In genomic region chr6:100289058-100289457, GRCm38 (mm10) we compare ENCODE assay signal across 18 mouse cellular contexts. TPM values are rescaled to one million over a fixed set of nuclear protein-coding genes. Genes with fewer than 3 reads are reported as not detected.
DNase-seq lines count a peak whose midpoint lies in the region; ATAC-seq and TF ChIP-seq lines count a peak whose summit lies in the region.
"Had no signal": no experiment of that assay in that cellular context is flagged by ENCODE, and none has a peak within 500 bp of the region (broad histone marks: within the 10 kb centered on the region; RNA-seq: fewer than 3 reads in every experiment).

No protein-coding gene starts in this region.

- DNase-seq in heart, adult 11 months = peak; percentile 87
- no peak for DNase-seq in heart, postnatal 25 days (ENCODE audit: low spot score)
- DNase-seq in liver = peak; percentile 22
- no peak for DNase-seq in liver, embryonic 11.5 days (ENCODE audit: low spot score)
- peak; percentile 21 for DNase-seq in stomach, postnatal 0 days (ENCODE audit: low spot score)
- no peak for DNase-seq in layer of hippocampus, postnatal 14 days (ENCODE audit: low spot score in 2 of 2)
- no peak for DNase-seq in spleen, postnatal 10 days (ENCODE audit: low spot score in 2 of 2)
- DNase-seq: adrenal gland, postnatal 25 days; layer of hippocampus, postnatal 36 days; lung, postnatal 36 days; right cerebral cortex, postnatal 25 days; thymus, adult 2 months had no signal

- H3K9me3 ChIP-seq in liver, embryonic 11.5 days (ENCODE audit: control insufficient read depth, low read length) = no peaks in the 10 kb centered on the region
- H3K9me3 ChIP-seq in liver, embryonic 12.5 days (replicated peaks) = no peaks in the 10 kb centered on the region
- H3K9me3 ChIP-seq in stomach, postnatal 0 days (ENCODE audit: control insufficient read depth, low read length) = no peaks in the 10 kb centered on the region
- H3K9me3 ChIP-seq: hindbrain, embryonic 12.5 days; neural tube, embryonic 12.5 days had no signal

- H3K4me3 ChIP-seq in liver, embryonic 11.5 days (ENCODE audit: low read depth, low read length) = no peak overlapping the region
- H3K4me3 ChIP-seq in liver, embryonic 12.5 days = no peak overlapping the region
- no peak overlapping the region for H3K4me3 ChIP-seq in stomach, postnatal 0 days (ENCODE audit: low read depth, low read length)
- H3K4me3 ChIP-seq: hindbrain, embryonic 12.5 days; layer of hippocampus, adult 2 months; neural tube, embryonic 12.5 days had no signal

- peaks cover 18% of the 10 kb centered on the region for H3K4me1 ChIP-seq in liver, embryonic 11.5 days (replicated peaks; ENCODE audit: control insufficient read depth, insufficient read depth, low read length)
- peaks cover 34% of the 10 kb centered on the region for H3K4me1 ChIP-seq in liver, embryonic 12.5 days
- peaks cover 6% of the 10 kb centered on the region for H3K4me1 ChIP-seq in stomach, postnatal 0 days (replicated peaks; ENCODE audit: control insufficient read depth, insufficient read depth)

- no peak overlapping the region for H3K9ac ChIP-seq in liver, embryonic 11.5 days (ENCODE audit: low read depth, low read length)
- no peak overlapping the region for H3K9ac ChIP-seq in liver, embryonic 12.5 days
- H3K9ac ChIP-seq in stomach, postnatal 0 days (ENCODE audit: low read length) = no peak overlapping the region
- H3K9ac ChIP-seq: forebrain, embryonic 13.5 days had no signal

- TF ChIP-seq CTCF in stomach, postnatal 0 days (IDR thresholded peaks at IDR 0.05; ENCODE audit: low read depth) = peak; percentile 27

- TF ChIP-seq EP300 in stomach, postnatal 0 days (optimal IDR thresholded peaks at IDR 0.05) = no peak

- H3K36me3 ChIP-seq in liver, embryonic 11.5 days (ENCODE audit: control insufficient read depth, insufficient read depth, low read length) = no peaks in the 10 kb centered on the region
- H3K36me3 ChIP-seq in liver, embryonic 12.5 days = no peaks in the 10 kb centered on the region
- H3K36me3 ChIP-seq in stomach, postnatal 0 days (ENCODE audit: control insufficient read depth, insufficient read depth, low read length) = no peaks in the 10 kb centered on the region
- H3K36me3 ChIP-seq: hindbrain, embryonic 12.5 days; limb, embryonic 13.5 days; neural tube, embryonic 12.5 days had no signal

- no peak overlapping the region; the same call in 1 of the 2 replicates for H3K4me2 ChIP-seq in liver, embryonic 11.5 days
- 0 out of 2 replicates have a peak overlapping the region, but pooled peaks have one; percentile 8 for H3K4me2 ChIP-seq in liver, embryonic 12.5 days
- H3K4me2 ChIP-seq in stomach, postnatal 0 days (replicated peaks; ENCODE audit: low read depth) = no peak overlapping the region

- H3K27ac ChIP-seq in liver, embryonic 11.5 days (ENCODE audit: low read depth, low read length) = no peak overlapping the region
- no peak overlapping the region for H3K27ac ChIP-seq in liver, embryonic 12.5 days
- H3K27ac ChIP-seq in stomach, postnatal 0 days (replicated peaks) = no peak overlapping the region
- H3K27ac ChIP-seq: forebrain, embryonic 13.5 days; hindbrain, embryonic 12.5 days; layer of hippocampus, adult 2 months; limb, embryonic 13.5 days; neural tube, embryonic 12.5 days had no signal

- 55% methylated on average over 5 of the region's 5 CpGs for WGBS in liver, embryonic 11.5 days
- WGBS in liver, embryonic 12.5 days (ENCODE audit: insufficient replicate concordance) = 47% methylated on average over 5 of the region's 5 CpGs
- 63% methylated on average over 5 of the region's 5 CpGs for WGBS in stomach, postnatal 0 days

- ATAC-seq in liver, embryonic 11.5 days (replicated peaks; ENCODE audit: low FRiP score) = no peak
- no peak for ATAC-seq in liver, embryonic 12.5 days
- no peak for ATAC-seq in stomach, postnatal 0 days (ENCODE audit: low FRiP score, low TSS enrichment)
- ATAC-seq: forebrain, embryonic 13.5 days had no signal

- H3K27me3 ChIP-seq in liver, embryonic 11.5 days (replicated peaks; ENCODE audit: control insufficient read depth, insufficient read depth, low read length) = no peaks in the 10 kb centered on the region
- H3K27me3 ChIP-seq in liver, embryonic 12.5 days (replicated peaks) = peaks cover 42% of the 10 kb centered on the region
- no peaks in the 10 kb centered on the region for H3K27me3 ChIP-seq in stomach, postnatal 0 days (ENCODE audit: control insufficient read depth, insufficient read depth, low read length)

- intact Hi-C loops in heart, postnatal 25 days (cut with DNase I) = loop anchor here (5.0 to 10.0 kb wide), 6 partner anchors 127 to 546 kb away; partner anchors contain the start of gene Ppp4r2

RNA-seq across cellular contexts. Expression of gene Rybp, which starts 1.8 kb away (rescaled TPM):
- 10 to 100 TPM; 12.5 to 14.0 TPM for total RNA-seq in heart, postnatal 25 days (2021)
- polyA plus RNA-seq in liver, embryonic 11.5 days (2014; fragmentation: Nextera tagmentation; extraction: Ambion mirVana) = 8.7 and 11.2 TPM in 2 replicates
- 9.8 and 10.0 TPM in 2 replicates for polyA plus RNA-seq in liver, embryonic 12.5 days (2016; fragmentation: Nextera tagmentation; extraction: Ambion mirVana)
- 10.4 and 12.7 TPM in 2 replicates for polyA plus RNA-seq in stomach, postnatal 0 days (2015; fragmentation: Nextera tagmentation; extraction: Ambion mirVana)
- total RNA-seq in layer of hippocampus, postnatal 14 days (2021) = 10 to 100 TPM; 56.7 to 58.7 TPM

Comparison
In these comparisons a context has a peak if more than half of its experiments do, and no peak if none do; other contexts are left out.
1. DNase-seq: peak in heart, adult 11 months (single experiment), liver (single experiment) and stomach, postnatal 0 days (single experiment); none in heart, postnatal 25 days (single experiment), liver, embryonic 11.5 days (single experiment), layer of hippocampus, postnatal 14 days (0 of 2) and spleen, postnatal 10 days (0 of 2).